Mouse (Mus musculus) limb, embryonic 14.5 days (tissue): ENCODE measurements around the gene Arhgef6. TPM values are rescaled to one million over a fixed set of nuclear protein-coding genes. Genes with fewer than 3 reads are reported as not detected.

Experiments used
- ATAC-seq: fragments of 200-750 bp; cut with Nextera tagmentation; 2 replicates; pipeline ENCODE4 v1.8.0; 2017; ENCODE audit warnings: low read depth, moderate number of reproducible peaks, moderate TSS enrichment; ENCODE audit not compliant: low FRiP score
- DNase-seq: peaks from one replicate; pipeline ENCODE4 v3.0.0-alpha.2; 2015; ENCODE audit warnings: low spot score
- H3K27ac ChIP-seq: fragments of 300-500 bp; sonication (generic); replicated peaks from 2 replicates; pipeline ENCODE4 v1.5.1; 2014; ENCODE audit warnings: low read depth, mild to moderate bottlenecking, low read length, moderate library complexity, mixed read lengths
- H3K27me3 ChIP-seq: fragments of 300-500 bp; sonication (generic); 2 replicates; pipeline ENCODE4 v1.6.1; 2014; ENCODE audit warnings: low read length, mixed read lengths; ENCODE audit not compliant: control insufficient read depth, insufficient read depth
- H3K36me3 ChIP-seq: fragments of 300-500 bp; sonication (generic); 2 replicates; pipeline ENCODE4 v1.6.1; 2014; ENCODE audit warnings: mild to moderate bottlenecking, low read length, moderate library complexity, mixed read lengths; ENCODE audit not compliant: control insufficient read depth, insufficient read depth
- H3K4me1 ChIP-seq: fragments of 300-500 bp; sonication (generic); 2 replicates; pipeline ENCODE4 v1.6.1; 2014; ENCODE audit warnings: antibody characterized with exemption, low read length, mixed read lengths; ENCODE audit not compliant: control insufficient read depth, insufficient read depth
- H3K4me2 ChIP-seq: fragments of 300-500 bp; sonication (generic); replicated peaks from 2 replicates; pipeline ENCODE4 v1.6.1; 2014; ENCODE audit warnings: low read depth, mild to moderate bottlenecking, low read length, moderate library complexity; ENCODE audit not compliant: severe bottlenecking
- H3K4me3 ChIP-seq: fragments of 300-500 bp; sonication (generic); replicated peaks from 2 replicates; pipeline ENCODE4 v1.5.1; 2014; ENCODE audit warnings: low read length
- H3K9ac ChIP-seq: fragments of 300-500 bp; sonication (generic); 2 replicates; pipeline ENCODE4 v1.6.1; 2014; ENCODE audit warnings: mild to moderate bottlenecking, low read depth, low read length, moderate library complexity; ENCODE audit not compliant: severe bottlenecking
- H3K9me3 ChIP-seq: fragments of 300-500 bp; sonication (generic); 2 replicates; pipeline ENCODE4 v1.6.1; 2016; ENCODE audit warnings: low read length; ENCODE audit not compliant: control insufficient read depth
- POLR2A ChIP-seq: fragments of 200-500 bp; IDR thresholded peaks from 2 replicates; pipeline ENCODE4 v1.8.0; 2012; ENCODE audit warnings: inconsistent platforms, mild to moderate bottlenecking, moderate library complexity, borderline replicate concordance; ENCODE audit not compliant: insufficient read depth, insufficient read length; ENCODE audit errors: extremely low read depth
- WGBS: fragments of 180-500 bp; shearing (Covaris S2); extraction: QIAGEN DNeasy Blood & Tissue Kit; methylation state at CpG from one replicate; pipeline ENCODE4 v1.1.7; 2014; 5-methylcytosine and 5-hydroxymethylcytosine counted together
- polyA plus RNA-seq, 2 experiments: library from polyadenylated mRNA; depleted of rRNA in 1 of 2; stranded (reverse) in 1 of 2; unstranded in 1 of 2; fragments of >200 nt; fragmentation: Nextera tagmentation in 1 of 2; extraction: Ambion mirVana in 1 of 2; gene quantifications; 2 replicates each; pipeline versions ENCODE4 v1.2.1 to v1.2.3; 2012 to 2014

Arhgef6 gene
- polyA plus RNA-seq, 2 experiments, result 14.9 to 17.0 TPM

DNA sequence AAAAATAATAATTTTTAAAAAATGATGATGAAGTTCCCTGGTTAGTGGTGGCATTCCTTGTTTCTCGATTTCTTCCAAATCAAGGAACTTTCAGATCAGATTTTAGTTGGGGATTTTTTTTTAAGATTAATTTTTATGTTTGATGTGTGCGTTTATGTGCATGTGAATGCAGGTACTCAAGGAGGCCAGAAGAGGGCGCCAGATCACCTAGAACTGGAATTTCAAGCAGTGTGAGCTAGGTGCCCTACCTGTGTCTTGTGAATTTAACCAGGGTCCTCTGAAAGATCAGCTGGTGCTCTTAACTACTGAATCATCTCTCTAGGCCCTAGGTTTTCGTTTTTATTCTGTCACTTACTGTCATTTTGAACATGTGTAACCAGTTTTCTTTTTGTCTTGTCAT, 102.5 kb downstream of the Arhgef6 start:
- Histone ChIP-seq H3K27ac (no peak overlapping the region), H3K4me2 (no peak overlapping the region), H3K9ac (no peak overlapping the region), H3K36me3 (no peaks in the 10 kb centered on the region), H3K9me3 (no peaks in the 10 kb centered on the region), H3K4me3 (no peak overlapping the region), H3K27me3 (no peaks in the 10 kb centered on the region), H3K4me1 (no peaks in the 10 kb centered on the region)
- no peak for DNase-seq
- TF ChIP-seq POLR2A, result no peak
- no peak for ATAC-seq
- 66% methylated on average over 4 of the region's 4 CpGs for WGBS

DNA sequence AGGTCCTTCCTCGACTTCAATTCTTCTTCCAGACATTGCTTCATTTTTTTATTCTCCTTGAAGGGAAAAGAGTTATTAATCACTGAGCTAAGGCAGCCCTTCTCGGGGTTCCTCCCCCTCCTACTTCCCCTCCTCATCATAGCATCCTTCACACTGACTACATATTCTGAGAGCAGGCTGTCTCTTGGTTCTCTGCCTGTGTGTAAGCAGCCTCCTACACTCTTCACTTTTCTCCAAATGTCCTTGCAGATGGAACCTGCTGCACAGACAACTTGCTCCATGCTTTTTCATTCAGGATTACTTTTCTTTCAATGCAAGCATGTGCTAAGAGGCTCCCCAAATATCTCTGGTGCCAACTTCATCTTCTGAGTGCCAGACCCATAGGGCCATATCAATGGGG, 104.9 kb downstream of the Arhgef6 start:
- no peaks in the 10 kb centered on the region for H3K4me1 ChIP-seq
- no peaks in the 10 kb centered on the region for H3K27me3 ChIP-seq
- ATAC-seq, result no peak
- DNase-seq, result no peak
- H3K36me3 ChIP-seq, result no peaks in the 10 kb centered on the region
- WGBS, result 69% methylated on average over 2 of the region's 2 CpGs
- H3K27ac ChIP-seq, result no peak overlapping the region
- H3K9ac ChIP-seq, result no peak overlapping the region
- no peak overlapping the region for H3K4me3 ChIP-seq
- no peak overlapping the region for H3K4me2 ChIP-seq
- TF ChIP-seq POLR2A, result no peak
- no peaks in the 10 kb centered on the region for H3K9me3 ChIP-seq

DNA sequence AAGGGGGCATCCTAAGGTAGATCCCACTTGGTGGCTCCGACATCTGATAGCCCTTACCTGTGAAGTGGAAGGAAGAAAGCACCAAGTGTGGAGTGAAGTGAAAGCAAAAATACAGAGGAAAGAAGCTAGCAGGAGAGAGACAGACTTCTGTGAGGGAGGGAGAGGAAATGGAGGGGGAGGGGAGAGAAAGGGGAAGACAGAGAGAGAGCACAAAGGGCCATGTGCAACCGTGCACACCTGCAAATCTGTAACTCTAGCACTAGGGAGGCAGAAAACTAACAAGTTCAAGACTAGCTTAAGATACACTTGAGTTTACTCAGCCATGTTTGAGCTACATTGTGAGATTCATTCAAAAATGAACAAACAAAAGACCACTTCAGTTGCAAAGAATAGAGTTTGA, 110.4 kb downstream of the Arhgef6 start:
- 74% methylated on average over 2 of the region's 2 CpGs for WGBS

DNA sequence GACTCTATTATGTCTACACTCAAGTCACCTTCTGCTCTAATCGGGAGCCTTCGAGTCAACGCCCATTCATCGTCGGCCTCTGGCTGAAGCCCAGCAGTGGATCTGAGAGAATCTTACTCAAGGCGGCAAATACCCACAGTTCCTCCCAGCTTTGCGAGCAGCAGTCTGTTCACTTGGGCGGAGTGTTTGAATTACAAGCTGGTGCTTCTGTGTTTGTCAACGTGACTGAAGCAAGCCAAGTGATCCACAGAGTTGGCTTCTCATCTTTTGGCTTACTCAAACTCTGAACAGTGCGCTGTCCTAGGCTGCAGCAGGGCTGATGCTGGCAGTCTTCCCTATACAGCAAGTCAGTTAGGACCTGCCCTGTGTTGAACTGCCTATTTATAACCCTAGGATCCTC, 115.2 kb downstream of the Arhgef6 start:
- ATAC-seq, result no peak
- no peak for DNase-seq

More for the DNA sequence above, 110.4 kb downstream of the Arhgef6 start:
- Histone ChIP-seq H3K9me3 (no peaks in the 10 kb centered on the region), H3K9ac (no peak overlapping the region), H3K4me3 (no peak overlapping the region), H3K27ac (no peak overlapping the region), H3K4me1 (no peaks in the 10 kb centered on the region), H3K4me2 (no peak overlapping the region), H3K36me3 (no peaks in the 10 kb centered on the region), H3K27me3 (no peaks in the 10 kb centered on the region)
- no peak for DNase-seq
- no peak for ATAC-seq
- TF ChIP-seq POLR2A, result no peak

DNA sequence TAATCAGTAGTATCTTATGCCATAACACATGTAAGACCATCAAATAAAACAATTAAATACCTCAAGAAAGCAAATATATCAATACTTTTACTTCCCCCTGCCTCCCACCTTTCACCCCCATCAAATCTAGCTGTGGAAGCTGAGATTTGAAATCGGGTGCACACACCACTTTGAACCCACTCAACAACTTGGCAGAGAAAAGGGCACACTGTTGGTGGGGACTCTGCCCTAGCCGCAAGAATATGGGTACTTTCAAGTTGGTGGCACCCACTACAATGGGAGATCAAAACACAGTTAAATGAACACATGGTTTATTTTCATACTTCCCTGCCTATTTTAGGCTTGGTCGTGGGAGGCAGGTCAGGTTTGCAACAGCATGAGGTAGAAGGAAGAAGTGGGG, 116.6 kb downstream of the Arhgef6 start:
- WGBS, result 88% methylated on average over 3 of the region's 3 CpGs
- H3K9ac ChIP-seq, result no peak overlapping the region
- no peaks in the 10 kb centered on the region for H3K36me3 ChIP-seq
- no peak for TF ChIP-seq POLR2A
- no peak overlapping the region for H3K27ac ChIP-seq
- H3K9me3 ChIP-seq, result no peaks in the 10 kb centered on the region
- DNase-seq, result no peak
- no peak overlapping the region for H3K4me3 ChIP-seq
- H3K4me1 ChIP-seq, result no peaks in the 10 kb centered on the region
- ATAC-seq, result no peak
- no peaks in the 10 kb centered on the region for H3K27me3 ChIP-seq
- H3K4me2 ChIP-seq, result no peak overlapping the region

More for the DNA sequence above, 115.2 kb downstream of the Arhgef6 start:
- 72% methylated on average over 10 of the region's 10 CpGs for WGBS
- Histone ChIP-seq H3K27me3 (no peaks in the 10 kb centered on the region), H3K36me3 (no peaks in the 10 kb centered on the region), H3K9me3 (no peaks in the 10 kb centered on the region), H3K9ac (no peak overlapping the region), H3K4me1 (no peaks in the 10 kb centered on the region), H3K4me3 (no peak overlapping the region), H3K4me2 (no peak overlapping the region), H3K27ac (no peak overlapping the region)
- TF ChIP-seq POLR2A, result no peak

DNA sequence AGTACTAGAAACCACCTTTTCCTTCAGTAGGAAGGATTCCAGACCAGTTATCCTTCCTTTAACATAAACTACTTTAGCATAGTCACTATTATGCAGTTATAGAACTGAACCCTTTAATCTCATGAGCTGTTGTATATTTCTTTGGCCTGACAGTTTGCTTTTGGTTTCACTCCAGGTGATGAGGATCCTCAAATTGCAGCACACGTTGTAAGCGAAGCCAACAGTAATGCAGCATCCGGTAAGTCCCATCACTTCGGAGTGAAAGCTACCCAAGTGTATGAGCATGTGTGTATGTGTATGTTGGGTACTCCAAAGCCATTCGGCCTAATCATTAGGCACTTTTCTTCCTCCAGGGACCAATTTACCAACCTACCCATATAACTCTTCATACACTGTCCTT, 119.0 kb downstream of the Arhgef6 start:
- TF ChIP-seq POLR2A, result no peak
- Histone ChIP-seq H3K27me3 (no peaks in the 10 kb centered on the region), H3K4me2 (no peak overlapping the region), H3K9ac (no peak overlapping the region), H3K36me3 (no peaks in the 10 kb centered on the region), H3K9me3 (no peaks in the 10 kb centered on the region), H3K27ac (no peak overlapping the region), H3K4me1 (no peaks in the 10 kb centered on the region), H3K4me3 (no peak overlapping the region)
- ATAC-seq (no peak), DNase-seq (no peak)
- WGBS, result 90% methylated on average over 5 of the region's 5 CpGs
